9 mouse cellular contexts compared by ENCODE assay signal in the genomic region with DNA sequence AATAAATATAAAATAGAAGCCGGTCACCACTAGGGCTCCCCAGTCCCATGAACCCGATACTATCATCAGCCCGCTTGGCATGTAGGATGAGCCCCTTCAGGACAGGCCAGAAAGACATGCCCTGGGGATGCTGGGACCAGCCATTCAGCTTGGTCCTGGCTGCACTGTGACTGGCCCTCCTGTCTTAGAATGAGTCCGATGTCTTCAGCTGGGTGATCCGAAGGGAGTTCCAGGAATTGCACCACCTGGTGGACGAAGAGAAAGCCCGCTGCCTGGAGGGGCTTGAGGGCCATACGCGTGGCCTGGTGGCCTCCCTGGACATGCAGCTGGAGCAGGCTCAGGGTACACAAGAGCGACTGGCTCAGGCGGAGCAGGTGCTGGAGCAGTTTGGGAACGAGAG. TPM values are rescaled to one million over a fixed set of nuclear protein-coding genes. Genes with fewer than 3 reads are reported as not detected.
DNase-seq lines count a peak whose midpoint lies in the region; ATAC-seq and TF ChIP-seq lines count a peak whose summit lies in the region.
"Had no signal": no experiment of that assay in that cellular context is flagged by ENCODE, and none has a peak within 500 bp of the region (broad histone marks: within the 10 kb centered on the region; RNA-seq: fewer than 3 reads in every experiment).

No protein-coding gene starts in this region.

- no peak overlapping the region for H3K4me2 ChIP-seq in limb, embryonic 11.5 days (ENCODE audit: low read depth, severe bottlenecking)
- H3K4me2 ChIP-seq in stomach, postnatal 0 days (replicated peaks; ENCODE audit: low read depth): no peak overlapping the region
- H3K4me2 ChIP-seq: lung, embryonic 15.5 days had no signal

- H3K9ac ChIP-seq in limb, embryonic 11.5 days (ENCODE audit: low read length): no peak overlapping the region
- no peak overlapping the region for H3K9ac ChIP-seq in stomach, postnatal 0 days (ENCODE audit: low read length)
- H3K9ac ChIP-seq: lung, embryonic 15.5 days had no signal

- H3K27me3 ChIP-seq in limb, embryonic 11.5 days (ENCODE audit: control insufficient read depth, insufficient read depth, low read length): no peaks in the 10 kb centered on the region
- H3K27me3 ChIP-seq in stomach, postnatal 0 days (ENCODE audit: control insufficient read depth, insufficient read depth, low read length): no peaks in the 10 kb centered on the region
- H3K27me3 ChIP-seq: lung, embryonic 15.5 days had no signal

- TF ChIP-seq EP300 in stomach, postnatal 0 days (optimal IDR thresholded peaks at IDR 0.05): no peak

- no peak for ATAC-seq in limb, embryonic 11.5 days (ENCODE audit: insufficient number of reproducible peaks, low FRiP score, low TSS enrichment, low read depth)
- ATAC-seq in stomach, postnatal 0 days (ENCODE audit: low FRiP score, low TSS enrichment): peak; percentile 41; the same call in 1 of the 2 replicates

- no peaks in the 10 kb centered on the region for H3K9me3 ChIP-seq in limb, embryonic 11.5 days (ENCODE audit: control insufficient read depth, low read length)
- no peaks in the 10 kb centered on the region for H3K9me3 ChIP-seq in stomach, postnatal 0 days (ENCODE audit: control insufficient read depth, low read length)
- H3K9me3 ChIP-seq: lung, embryonic 15.5 days had no signal

- no peak for TF ChIP-seq POLR2A in brain, embryonic 14.5 days (IDR thresholded peaks at IDR 0.05; ENCODE audit: borderline replicate concordance, extremely low read depth, insufficient read depth, insufficient read length, poor library complexity, severe bottlenecking)

- 26% methylated on average over 12 of the region's 12 CpGs for WGBS in limb, embryonic 11.5 days
- WGBS in stomach, postnatal 0 days: 22% methylated on average over 12 of the region's 12 CpGs

- H3K36me3 ChIP-seq in limb, embryonic 11.5 days (ENCODE audit: control insufficient read depth, insufficient read depth, low read length): no peaks in the 10 kb centered on the region
- H3K36me3 ChIP-seq in stomach, postnatal 0 days (ENCODE audit: control insufficient read depth, insufficient read depth, low read length): no peaks in the 10 kb centered on the region
- H3K36me3 ChIP-seq: lung, embryonic 15.5 days had no signal

- TF ChIP-seq CTCF in brain, embryonic 14.5 days (IDR thresholded peaks at IDR 0.05; ENCODE audit: borderline replicate concordance, extremely low read depth, insufficient read depth, insufficient read length): peak; percentile 62
- peak; percentile 78 for TF ChIP-seq CTCF in stomach, postnatal 0 days (IDR thresholded peaks at IDR 0.05; ENCODE audit: low read depth)

- peak; percentile 40 to 60 for DNase-seq in heart, postnatal 10 days
- DNase-seq in heart, adult 18-20 months: no peak
- DNase-seq in CD4-positive helper T cell, adult 2 months (ENCODE audit: low read depth, low spot score): peak; percentile 21
- peak; percentile 44 for DNase-seq in brain, embryonic 14.5 days (ENCODE audit: low read depth)
- DNase-seq in limb, embryonic 11.5 days (ENCODE audit: low spot score): peak; percentile 66
- DNase-seq in stomach, postnatal 0 days (ENCODE audit: low spot score): peak; percentile 46
- DNase-seq in layer of hippocampus, postnatal 10 days (ENCODE audit: low spot score in 2 of 2): no peak
- no peak for DNase-seq in gastrocnemius, postnatal 25 days

- H3K27ac ChIP-seq in limb, embryonic 11.5 days (replicated peaks; ENCODE audit: low read depth, low read length): no peak overlapping the region
- no peak overlapping the region for H3K27ac ChIP-seq in stomach, postnatal 0 days (replicated peaks)
- H3K27ac ChIP-seq: lung, embryonic 15.5 days had no signal

- no peaks in the 10 kb centered on the region for H3K4me1 ChIP-seq in limb, embryonic 11.5 days (ENCODE audit: control insufficient read depth, insufficient read depth, low read length)
- no peaks in the 10 kb centered on the region for H3K4me1 ChIP-seq in stomach, postnatal 0 days (replicated peaks; ENCODE audit: control insufficient read depth, insufficient read depth)
- H3K4me1 ChIP-seq: lung, embryonic 15.5 days had no signal

- intact Hi-C loops in heart, postnatal 10 days (cut with DNase I): no loop called here

- no peak overlapping the region for H3K4me3 ChIP-seq in limb, embryonic 11.5 days (ENCODE audit: low read depth, low read length)
- no peak overlapping the region for H3K4me3 ChIP-seq in stomach, postnatal 0 days (ENCODE audit: low read depth, low read length)
- H3K4me3 ChIP-seq: lung, embryonic 15.5 days had no signal

RNA-seq across cellular contexts. Expression of a gene that starts 6.2 kb away (rescaled TPM):
- total RNA-seq in heart, postnatal 10 days (2021): 10 to 100 TPM; 16.4 to 20.0 TPM
- total RNA-seq in heart, adult 18-20 months (2021): 10 to 100 TPM; 17.1 TPM
- 44.4 and 62.2 TPM in 2 replicates for polyA plus RNA-seq in brain, embryonic 14.5 days (2012; rRNA removed)
- 31.5 and 36.1 TPM in 2 replicates for polyA plus RNA-seq in limb, embryonic 11.5 days (2014; fragmentation: Nextera tagmentation; extraction: Ambion mirVana)
- 13.5 and 15.2 TPM in 2 replicates for polyA plus RNA-seq in stomach, postnatal 0 days (2015; fragmentation: Nextera tagmentation; extraction: Ambion mirVana)
- 10 to 100 TPM; 21.0 to 23.5 TPM for total RNA-seq in layer of hippocampus, postnatal 10 days (2021)
- 10 to 100 TPM in 1 of 2 experiments, 1 to 10 TPM in 1; 8.9 to 10.2 TPM for total RNA-seq in gastrocnemius, postnatal 25 days (2021)

RNA-seq across cellular contexts. Expression of a gene that starts 10.4 kb away (rescaled TPM):
- total RNA-seq in heart, postnatal 10 days (2021): under 1 TPM in 1 of 2 experiments, not detected in 1; 0.17 TPM
- total RNA-seq in heart, adult 18-20 months (2021): under 1 TPM in 1 of 2 experiments, not detected in 1; 0.40 TPM
- polyA plus RNA-seq in brain, embryonic 14.5 days (2012; rRNA removed): not detected in 2 replicates
- not detected in 2 replicates for polyA plus RNA-seq in limb, embryonic 11.5 days (2014; fragmentation: Nextera tagmentation; extraction: Ambion mirVana)
- polyA plus RNA-seq in stomach, postnatal 0 days (2015; fragmentation: Nextera tagmentation; extraction: Ambion mirVana): 3.4 and 3.5 TPM in 2 replicates
- total RNA-seq in layer of hippocampus, postnatal 10 days (2021): under 1 TPM in 1 of 2 experiments, not detected in 1; 0.22 TPM
- not detected for total RNA-seq in gastrocnemius, postnatal 25 days (2021)
- polyA plus RNA-seq: lung, embryonic 15.5 days had no signal

RNA-seq across cellular contexts. Expression of a gene that starts 13.7 kb away (rescaled TPM):
- under 1 TPM; 0.36 to 0.40 TPM for total RNA-seq in heart, postnatal 10 days (2021)
- total RNA-seq in heart, adult 18-20 months (2021): under 1 TPM; 0.36 to 0.57 TPM
- 0.06 and 0.40 TPM in 2 replicates for polyA plus RNA-seq in brain, embryonic 14.5 days (2012; rRNA removed)
- polyA plus RNA-seq in limb, embryonic 11.5 days (2014; fragmentation: Nextera tagmentation; extraction: Ambion mirVana): 0.12 and 0.20 TPM in 2 replicates
- polyA plus RNA-seq in stomach, postnatal 0 days (2015; fragmentation: Nextera tagmentation; extraction: Ambion mirVana): 1.1 and 1.2 TPM in 2 replicates
- total RNA-seq in layer of hippocampus, postnatal 10 days (2021): not detected
- not detected for total RNA-seq in gastrocnemius, postnatal 25 days (2021)
- polyA plus RNA-seq: lung, embryonic 15.5 days had no signal

RNA-seq across cellular contexts. Expression of a gene that starts 30.8 kb away (rescaled TPM):
- 10 to 100 TPM; 22.3 to 22.6 TPM for total RNA-seq in heart, postnatal 10 days (2021)
- 10 to 100 TPM; 11.4 to 12.4 TPM for total RNA-seq in heart, adult 18-20 months (2021)
- 21.7 and 45.5 TPM in 2 replicates for polyA plus RNA-seq in brain, embryonic 14.5 days (2012; rRNA removed)
- polyA plus RNA-seq in limb, embryonic 11.5 days (2014; fragmentation: Nextera tagmentation; extraction: Ambion mirVana): 21.4 and 21.8 TPM in 2 replicates
- polyA plus RNA-seq in stomach, postnatal 0 days (2015; fragmentation: Nextera tagmentation; extraction: Ambion mirVana): 3.6 and 3.9 TPM in 2 replicates
- total RNA-seq in layer of hippocampus, postnatal 10 days (2021): 10 to 100 TPM; 39.9 to 43.9 TPM
- 1 to 10 TPM; 8.3 to 9.4 TPM for total RNA-seq in gastrocnemius, postnatal 25 days (2021)

Comparison
In these comparisons a context has a peak if more than half of its experiments do, and no peak if none do; other contexts are left out.
1. DNase-seq: peak in heart, postnatal 10 days (2 of 2), CD4-positive helper T cell, adult 2 months (single experiment), brain, embryonic 14.5 days (single experiment), limb, embryonic 11.5 days (single experiment) and stomach, postnatal 0 days (single experiment); none in heart, adult 18-20 months (0 of 2), layer of hippocampus, postnatal 10 days (0 of 2) and gastrocnemius, postnatal 25 days (single experiment).